Mouse (Mus musculus): Measurements from ENCODE around the gene Abt1. TPM values are rescaled to one million over a fixed set of nuclear protein-coding genes. Genes with fewer than 3 reads are reported as not detected.
A peak's percentile ranks its signal among the peaks of the same experiment; 100 is the strongest.
"Not testable (repeated sequence)": the region's sequence is repeated elsewhere in the genome, so short reads cannot be mapped to it uniquely, and the experiment has no call there.

The Abt1 gene
- polyA plus RNA-seq, 1 experiment from 2014 or later = 8.3 TPM

DNA sequence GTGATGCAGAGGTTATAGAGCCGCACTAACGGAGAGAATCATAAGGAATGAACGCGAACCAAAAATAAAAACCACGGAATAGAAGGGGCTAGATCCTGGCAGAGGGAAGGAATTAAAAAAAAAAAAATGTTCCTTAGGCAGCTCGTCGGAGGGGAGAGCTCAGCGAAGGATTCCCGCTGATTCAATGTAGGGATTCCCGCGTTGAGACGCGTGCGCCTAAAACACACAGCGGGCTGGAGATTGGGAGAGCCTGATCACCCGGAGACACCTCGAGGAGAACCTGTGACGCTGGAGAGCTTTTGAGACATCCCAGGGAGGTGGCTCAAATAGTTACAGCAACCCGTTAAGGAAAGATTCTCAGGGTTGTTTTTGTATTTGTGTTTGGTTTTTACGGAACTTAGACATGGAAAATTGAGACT lies 11.4 kb downstream of the Abt1 start:
- Histone ChIP-seq H3K36me3 (0 out of 2 replicates have a peak, but pooled peaks cover 6% of the 10 kb centered on the region), H3K9ac (peak overlapping the region; percentile 64), H3K4me3 (replicated peaks) (peak overlapping the region; percentile 60), H3K27me3 (peaks cover 15% of the 10 kb centered on the region), H3K4me2 (peak overlapping the region; percentile 84), H3K27ac (0 out of 2 replicates have a peak overlapping the region, but pooled peaks have one; percentile 2), H3K9me3 (replicated peaks) (no peaks in the 10 kb centered on the region), H3K4me1 (replicated peaks) (peaks cover 26% of the 10 kb centered on the region)
- ATAC-seq (ENCODE audit: low read depth) (peak; percentile 52; the same call in 1 of the 2 replicates), DNase-seq (no peak)
- under 1% methylated on average over 20 of the region's 20 CpGs for WGBS (ENCODE audit: insufficient replicate concordance)

DNA sequence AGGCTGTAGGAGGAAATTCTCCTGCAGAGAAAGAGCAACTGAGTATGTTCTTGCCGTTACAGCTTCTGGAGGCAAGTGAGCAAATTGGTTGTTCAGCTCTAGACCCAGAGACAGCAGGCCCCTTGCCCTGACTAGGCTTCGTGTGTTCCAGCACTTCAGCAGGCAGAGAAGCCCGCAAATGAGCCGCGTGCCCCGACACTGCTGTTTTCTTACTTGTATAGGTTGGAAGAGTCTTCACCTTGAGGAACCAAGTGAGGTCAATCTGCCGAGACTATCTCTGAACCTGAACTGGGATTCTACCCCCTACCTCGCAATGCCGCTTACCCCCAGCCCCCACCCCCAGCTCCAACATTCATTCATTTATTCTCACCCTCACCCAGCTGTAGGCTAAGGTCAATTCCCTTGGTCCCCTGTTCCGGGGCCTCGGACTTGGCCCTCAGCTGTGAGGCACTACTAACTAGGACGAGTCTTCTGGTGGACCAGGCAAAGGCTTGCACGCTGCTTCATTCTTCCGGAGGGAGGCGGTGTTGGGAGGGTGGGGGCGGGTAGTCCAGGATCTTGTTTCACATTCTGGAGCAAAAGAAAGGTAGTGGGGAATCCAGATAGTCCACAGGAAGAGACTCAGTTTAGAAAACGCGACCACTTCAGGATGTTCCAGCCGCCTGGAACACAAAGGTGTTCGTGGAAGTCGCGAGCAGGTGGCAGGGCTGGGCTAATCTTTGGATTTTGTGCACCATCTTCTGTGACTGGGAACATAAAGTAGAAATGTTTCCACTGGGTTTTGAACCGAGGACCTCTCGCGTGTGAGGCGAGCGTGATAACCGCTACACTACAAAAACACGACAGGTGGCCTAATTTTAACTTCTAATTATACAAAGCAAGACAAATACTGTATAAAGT lies 12.1 kb downstream of the Abt1 start:
- ATAC-seq (ENCODE audit: low read depth) = peak; percentile 66
- H3K9me3 ChIP-seq (replicated peaks) = no peaks in the 10 kb centered on the region
- no peak overlapping the region for H3K27ac ChIP-seq
- peak; percentile 77 for DNase-seq
- H3K9ac ChIP-seq = peak overlapping the region; percentile 64
- 4% methylated on average over 29 of the region's 29 CpGs for WGBS (ENCODE audit: insufficient replicate concordance)
- peak overlapping the region; percentile 60 for H3K4me3 ChIP-seq (replicated peaks)
- H3K4me1 ChIP-seq (replicated peaks) = peaks cover 26% of the 10 kb centered on the region
- peak overlapping the region; percentile 84 for H3K4me2 ChIP-seq
- 0 out of 2 replicates have a peak, but pooled peaks cover 4% of the 10 kb centered on the region for H3K36me3 ChIP-seq
- H3K27me3 ChIP-seq = peaks cover 18% of the 10 kb centered on the region

- H3K9me3 ChIP-seq (replicated peaks) = no peaks in the 10 kb centered on the region
- H3K4me2 ChIP-seq = no peak overlapping the region
- peaks cover 26% of the 10 kb centered on the region for H3K4me1 ChIP-seq (replicated peaks)
- ATAC-seq (ENCODE audit: low read depth) (no peak), DNase-seq (no peak)
- H3K27ac ChIP-seq = no peak overlapping the region
- H3K36me3 ChIP-seq = no peaks in the 10 kb centered on the region
- no peak overlapping the region for H3K9ac ChIP-seq
- H3K4me3 ChIP-seq (replicated peaks) = no peak overlapping the region
- H3K27me3 ChIP-seq = peaks cover 22% of the 10 kb centered on the region
- WGBS (ENCODE audit: insufficient replicate concordance) = 60% methylated on average over 9 of the region's 9 CpGs
Observed at GRCm38 (mm10) chr13:23410632-23411031, 13.0 kb downstream of the Abt1 start.

DNA sequence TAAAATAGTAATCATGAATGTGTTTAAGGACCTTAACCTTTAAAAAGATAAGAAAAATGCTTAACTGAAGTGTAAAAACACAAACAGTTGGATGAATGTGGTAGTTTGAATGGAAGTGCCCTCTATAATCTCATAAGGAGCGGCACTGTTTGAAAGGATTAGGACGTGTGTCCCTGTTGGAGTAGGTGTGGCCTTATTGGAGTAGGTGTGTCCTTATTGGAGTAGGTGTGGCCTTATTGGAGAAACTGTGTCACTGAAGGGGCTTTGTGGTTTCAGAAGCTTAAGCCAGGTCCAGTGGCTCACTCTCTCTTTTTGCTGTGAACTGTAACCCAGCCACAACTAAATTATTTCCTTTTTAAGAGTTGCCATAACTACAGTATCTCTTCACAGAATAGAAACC lies 21.0 kb downstream of the Abt1 start:
- Histone ChIP-seq H3K9me3 (replicated peaks) (no peaks in the 10 kb centered on the region), H3K9ac (peak overlapping the region; percentile 76; the same call in 1 of the 2 replicates), H3K4me1 (replicated peaks) (peaks cover 22% of the 10 kb centered on the region), H3K4me3 (replicated peaks) (peak overlapping the region; percentile 64), H3K27me3 (peaks cover 23% of the 10 kb centered on the region), H3K36me3 (no peaks in the 10 kb centered on the region), H3K27ac (no peak overlapping the region), H3K4me2 (peak overlapping the region; percentile 90)
- DNase-seq (peak; percentile 65), ATAC-seq (ENCODE audit: low read depth) (peak; percentile 40; the same call in 1 of the 2 replicates)
- 3% methylated on average over 2 of the region's 2 CpGs for WGBS (ENCODE audit: insufficient replicate concordance)

DNA sequence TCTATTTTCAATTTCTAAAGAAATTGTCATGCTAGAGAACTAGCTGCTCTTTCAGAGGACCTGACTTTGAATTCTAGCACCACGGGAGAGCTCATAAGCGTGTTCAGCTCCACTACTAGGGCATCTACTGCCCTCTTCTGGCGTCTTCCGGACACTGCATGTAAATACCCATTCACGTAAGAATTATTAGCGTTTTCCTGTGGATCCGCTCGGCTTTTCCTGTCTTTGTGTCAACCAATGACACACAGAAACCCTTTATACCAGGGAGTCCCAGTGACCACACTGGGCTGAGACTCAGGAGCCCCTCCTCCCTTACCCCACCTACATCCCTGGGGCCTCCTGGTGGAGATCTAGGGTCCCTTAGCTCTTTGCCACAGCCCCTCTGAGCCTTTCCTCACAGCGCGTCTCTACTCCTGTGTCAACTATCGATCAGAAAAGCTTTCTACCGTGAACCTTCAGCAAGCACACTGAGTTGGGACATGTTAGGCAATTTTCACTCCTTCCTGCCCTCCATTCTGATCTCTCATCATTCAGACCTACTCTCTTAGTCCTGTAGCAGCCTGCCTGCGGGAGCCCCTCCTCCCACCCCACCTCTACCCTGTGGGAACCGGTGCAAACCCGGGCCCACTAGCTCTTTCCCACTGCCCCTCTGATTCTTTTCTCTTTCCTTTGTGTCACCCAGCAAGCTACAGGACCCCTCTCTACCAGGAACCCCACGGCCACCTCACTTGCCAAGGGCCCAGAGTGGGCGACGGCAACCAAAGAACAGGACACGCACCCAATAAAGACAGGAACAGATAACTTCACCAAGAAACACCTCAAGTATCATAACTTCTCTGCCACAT lies 21.8 kb downstream of the Abt1 start:
- Histone ChIP-seq H3K9me3 (replicated peaks) (no peaks in the 10 kb centered on the region), H3K4me1 (replicated peaks) (peaks cover 22% of the 10 kb centered on the region), H3K4me3 (replicated peaks) (peak overlapping the region; percentile 64), H3K36me3 (no peaks in the 10 kb centered on the region), H3K27ac (no peak overlapping the region; the same call in 1 of the 2 replicates), H3K27me3 (peaks cover 25% of the 10 kb centered on the region), H3K4me2 (peak overlapping the region; percentile 90), H3K9ac (peak overlapping the region; percentile 76)
- DNase-seq = peak; percentile 96
- peak; percentile 71 for ATAC-seq (ENCODE audit: low read depth)
- WGBS (ENCODE audit: insufficient replicate concordance) = under 1% methylated on average over 19 of the region's 19 CpGs

GRCm38 (mm10) chr13:23400771-23401682 lies 22.6 kb downstream of the Abt1 start:
- ATAC-seq (ENCODE audit: low read depth) = peak; percentile 49; the same call in 1 of the 2 replicates
- DNase-seq = peak; percentile 44

GRCm38 (mm10) chr13:23396913-23397312 lies 26.8 kb downstream of the Abt1 start:
- Histone ChIP-seq H3K4me2 (peak overlapping the region; percentile 85), H3K27me3 (peaks cover 51% of the 10 kb centered on the region), H3K4me3 (replicated peaks) (peak overlapping the region; percentile 59), H3K4me1 (replicated peaks) (peaks cover 28% of the 10 kb centered on the region)
- peak; percentile 58 for DNase-seq
- 3% methylated on average over 14 of the region's 14 CpGs for WGBS (ENCODE audit: insufficient replicate concordance)
- ATAC-seq (ENCODE audit: low read depth) = peak; percentile 64
- H3K9ac ChIP-seq; H3K27ac ChIP-seq; H3K36me3 ChIP-seq; H3K9me3 ChIP-seq (replicated peaks): not testable (repeated sequence)

More at GRCm38 (mm10) chr13:23400771-23401682, 22.6 kb downstream of the Abt1 start:
- Histone ChIP-seq H3K36me3 (no peaks in the 10 kb centered on the region), H3K4me1 (replicated peaks) (peaks cover 28% of the 10 kb centered on the region), H3K27me3 (peaks cover 25% of the 10 kb centered on the region), H3K9me3 (replicated peaks) (no peaks in the 10 kb centered on the region), H3K9ac (peak overlapping the region; percentile 76; the same call in 1 of the 2 replicates), H3K4me3 (replicated peaks) (peak overlapping the region; percentile 64), H3K4me2 (peak overlapping the region; percentile 90), H3K27ac (no peak overlapping the region)
- WGBS (ENCODE audit: insufficient replicate concordance) = 4% methylated on average over 24 of the region's 24 CpGs

GRCm38 (mm10) chr13:23396246-23396703 lies 27.4 kb downstream of the Abt1 start:
- ATAC-seq (ENCODE audit: low read depth) = no peak
- no peak for DNase-seq
- no peak overlapping the region for H3K27ac ChIP-seq

GRCm38 (mm10) chr13:23395301-23396245 lies 28.1 kb downstream of the Abt1 start:
- no peak for DNase-seq

More at GRCm38 (mm10) chr13:23396246-23396703, 27.4 kb downstream of the Abt1 start:
- Histone ChIP-seq H3K9me3 (replicated peaks) (no peaks in the 10 kb centered on the region), H3K36me3 (no peaks in the 10 kb centered on the region), H3K9ac (peak overlapping the region; percentile 52), H3K4me2 (peak overlapping the region; percentile 85), H3K27me3 (peaks cover 57% of the 10 kb centered on the region), H3K4me3 (replicated peaks) (peak overlapping the region; percentile 59), H3K4me1 (replicated peaks) (peaks cover 23% of the 10 kb centered on the region)
- under 1% methylated on average over 31 of the region's 31 CpGs for WGBS (ENCODE audit: insufficient replicate concordance)

More at GRCm38 (mm10) chr13:23395301-23396245, 28.1 kb downstream of the Abt1 start:
- peaks cover 57% of the 10 kb centered on the region for H3K27me3 ChIP-seq
- H3K4me1 ChIP-seq (replicated peaks) = peaks cover 16% of the 10 kb centered on the region
- ATAC-seq (ENCODE audit: low read depth) = no peak
- H3K4me2 ChIP-seq = peak overlapping the region; percentile 85
- H3K4me3 ChIP-seq (replicated peaks) = peak overlapping the region; percentile 59
- no peaks in the 10 kb centered on the region for H3K9me3 ChIP-seq (replicated peaks)
- peak overlapping the region; percentile 52 for H3K9ac ChIP-seq
- H3K36me3 ChIP-seq = no peaks in the 10 kb centered on the region
- no peak overlapping the region for H3K27ac ChIP-seq
- 3% methylated on average over 43 of the region's 43 CpGs for WGBS (ENCODE audit: insufficient replicate concordance)
